Mouse (Mus musculus) cerebellum, adult 11 months (tissue): ENCODE data around the gene Mfsd4a.

Source experiments
- DNase-seq: peaks from one replicate; pipeline ENCODE4 v3.0.0; 2022

Mfsd4a gene

GRCm38 (mm10) chr1:132065001-132065400 lies 2.9 kb downstream of the Mfsd4a start:
- no peak for DNase-seq

- no peak for DNase-seq
These were observed 4.8 kb downstream of the Mfsd4a start for GRCm38 (mm10) chr1:132063096-132063495.

GRCm38 (mm10) chr1:132061750-132062541 lies 5.9 kb downstream of the Mfsd4a start:
- DNase-seq, result no peak

- DNase-seq, result no peak
These were observed 7.7 kb downstream of the Mfsd4a start for GRCm38 (mm10) chr1:132060036-132060769.

- no peak for DNase-seq
These were observed 9.3 kb downstream of the Mfsd4a start for GRCm38 (mm10) chr1:132058558-132058957.

GRCm38 (mm10) chr1:132055054-132055664 lies 12.7 kb downstream of the Mfsd4a start:
- DNase-seq, result no peak

- DNase-seq, result no peak
These were observed 13.5 kb downstream of the Mfsd4a start for GRCm38 (mm10) chr1:132054387-132054786.

- DNase-seq, result peak; percentile 36
These were observed 16.1 kb downstream of the Mfsd4a start for GRCm38 (mm10) chr1:132051746-132052145.

- DNase-seq, result peak; percentile 59
These were observed 21.6 kb downstream of the Mfsd4a start for GRCm38 (mm10) chr1:132046143-132046735.

- no peak for DNase-seq
These were observed 24.1 kb downstream of the Mfsd4a start for GRCm38 (mm10) chr1:132043759-132044158.

GRCm38 (mm10) chr1:132040201-132040621 lies 27.7 kb downstream of the Mfsd4a start:
- DNase-seq, result no peak

- DNase-seq, result no peak
These were observed 29.1 kb downstream of the Mfsd4a start for GRCm38 (mm10) chr1:132038753-132039152.

GRCm38 (mm10) chr1:132037746-132038145 lies 30.1 kb downstream of the Mfsd4a start:
- DNase-seq, result no peak

GRCm38 (mm10) chr1:132032172-132032571 lies 35.7 kb downstream of the Mfsd4a start:
- DNase-seq, result no peak

- DNase-seq, result no peak
These were observed 37.3 kb downstream of the Mfsd4a start for GRCm38 (mm10) chr1:132030574-132030973.

GRCm38 (mm10) chr1:132028413-132028812 lies 39.4 kb downstream of the Mfsd4a start:
- DNase-seq, result no peak

- DNase-seq, result no peak
These were observed 39.9 kb downstream of the Mfsd4a start for GRCm38 (mm10) chr1:132027978-132028377.

- DNase-seq, result no peak
These were observed 40.8 kb downstream of the Mfsd4a start for GRCm38 (mm10) chr1:132026925-132027646.

- no peak for DNase-seq
These were observed 45.8 kb downstream of the Mfsd4a start for GRCm38 (mm10) chr1:132022107-132022506.

- DNase-seq, result no peak
These were observed 48.0 kb downstream of the Mfsd4a start for GRCm38 (mm10) chr1:132019876-132020275.

- DNase-seq, result no peak
These were observed 51.2 kb downstream of the Mfsd4a start for GRCm38 (mm10) chr1:132016691-132017090.

- DNase-seq, result no peak
These were observed 53.1 kb downstream of the Mfsd4a start for GRCm38 (mm10) chr1:132014800-132015199.

GRCm38 (mm10) chr1:132012861-132013260 lies 55.0 kb downstream of the Mfsd4a start:
- DNase-seq, result no peak
